Mouse (Mus musculus): ENCODE measurements around the gene Asna1. TPM values are rescaled to one million over a fixed set of nuclear protein-coding genes. Genes with fewer than 3 reads are reported as not detected.

Gene Asna1
- polyA plus RNA-seq, 1 experiment from 2014 or later, result 113 TPM

DNA sequence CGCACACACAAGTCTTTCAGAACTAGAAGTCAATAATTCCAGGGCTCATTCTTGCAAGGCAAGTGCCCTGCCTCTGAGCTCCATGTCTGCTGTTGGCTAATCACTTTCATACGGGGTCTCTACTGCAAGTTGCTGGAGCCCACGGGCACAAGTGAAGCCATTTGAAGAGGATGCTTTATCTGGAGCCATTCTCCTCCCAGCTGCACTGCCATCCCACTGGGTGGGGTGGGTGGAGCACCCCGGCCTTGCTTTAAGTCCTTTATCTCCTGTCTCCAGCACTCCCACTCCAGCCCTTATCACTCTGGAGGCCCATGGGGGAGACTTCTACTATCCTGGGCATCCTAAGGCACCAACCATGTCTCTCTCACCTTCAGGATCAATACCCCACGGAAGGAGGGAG is 54.2 kb downstream of the Asna1 start:
- H3K4me3 ChIP-seq, result peak overlapping the region; percentile 67
- ATAC-seq (ENCODE audit: extremely low read depth, insufficient number of reproducible peaks, low FRiP score, low TSS enrichment), result peak; percentile 61
- H3K4me1 ChIP-seq, result peaks cover 51% of the 10 kb centered on the region

DNA sequence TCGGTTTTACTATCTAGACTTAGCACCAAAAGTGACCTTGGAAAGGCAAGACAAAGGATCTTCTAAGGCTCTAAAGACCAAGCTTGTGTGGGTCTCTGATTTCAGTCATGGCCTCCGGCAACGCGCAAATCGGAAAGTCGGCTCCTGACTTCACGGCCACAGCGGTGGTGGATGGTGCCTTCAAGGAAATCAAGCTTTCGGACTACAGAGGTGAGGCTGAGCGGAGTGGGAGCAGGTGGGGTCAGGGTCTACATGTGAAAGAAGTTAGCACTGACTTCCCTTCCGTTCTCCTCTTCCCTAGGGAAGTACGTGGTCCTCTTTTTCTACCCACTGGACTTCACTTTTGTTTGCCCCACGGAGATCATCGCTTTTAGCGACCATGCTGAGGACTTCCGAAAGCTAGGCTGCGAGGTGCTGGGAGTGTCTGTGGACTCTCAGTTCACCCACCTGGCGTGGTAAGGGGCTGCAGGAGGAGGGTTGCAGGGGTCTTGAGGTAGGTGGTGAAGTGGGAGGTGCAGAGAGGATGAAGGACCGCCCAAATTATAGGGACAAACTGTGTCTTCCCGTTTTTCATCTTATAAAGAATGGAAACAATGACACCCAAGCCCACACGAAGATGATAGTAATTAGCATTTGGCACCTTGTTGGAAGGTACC is 54.8 kb downstream of the Asna1 start:
- no peak for ATAC-seq (ENCODE audit: extremely low read depth, insufficient number of reproducible peaks, low FRiP score, low TSS enrichment)
- Histone ChIP-seq H3K4me2 (peak overlapping the region; percentile 99), H3K4me3 (peak overlapping the region; percentile 67), H3K36me3 (peaks cover 47% of the 10 kb centered on the region), H3K27me3 (replicated peaks) (no peaks in the 10 kb centered on the region), H3K9me3 (no peaks in the 10 kb centered on the region), H3K4me1 (peaks cover 50% of the 10 kb centered on the region), H3K27ac (replicated peaks) (peak overlapping the region; percentile 88), H3K9ac (peak overlapping the region; percentile 90)
- 9% methylated on average over 21 of the region's 21 CpGs for WGBS

More for the DNA sequence above, 54.2 kb downstream of the Asna1 start:
- H3K4me2 ChIP-seq, result peak overlapping the region; percentile 99
- no peaks in the 10 kb centered on the region for H3K9me3 ChIP-seq
- peak overlapping the region; percentile 88 for H3K27ac ChIP-seq (replicated peaks)
- H3K27me3 ChIP-seq (replicated peaks), result no peaks in the 10 kb centered on the region
- WGBS, result 32% methylated on average over 5 of the region's 5 CpGs
- peak overlapping the region; percentile 90 for H3K9ac ChIP-seq
- H3K36me3 ChIP-seq, result peaks cover 49% of the 10 kb centered on the region

GRCm38 (mm10) chr8:84969241-84970134 is 55.6 kb downstream of the Asna1 start, which contains the start of the genes Gm49661, Prdx2 and Rnaseh2a:
Gene Gm49661 (minus strand): TSS chr8:84969433.
Gene Prdx2 (plus strand): TSS chr8:84969587.
Gene Rnaseh2a (minus strand): TSS chr8:84969767.
- Histone ChIP-seq H3K4me2 (peak within 1 kb of the TSS; percentile 99), H3K4me1 (peaks cover 48% of the 10 kb centered on the region), H3K9me3 (no peaks in the 10 kb centered on the region), H3K27ac (replicated peaks) (peak within 1 kb of the TSS; percentile 88), H3K27me3 (replicated peaks) (no peaks in the 10 kb centered on the region), H3K4me3 (peak within 1 kb of the TSS; percentile 67), H3K9ac (peak within 1 kb of the TSS; percentile 90), H3K36me3 (peaks cover 39% of the 10 kb centered on the region)
- under 1% methylated on average over 56 of the region's 56 CpGs for WGBS
- ATAC-seq (ENCODE audit: extremely low read depth, insufficient number of reproducible peaks, low FRiP score, low TSS enrichment), result peak; percentile 70

GRCm38 (mm10) chr8:84968650-84969049 is 56.4 kb downstream of the Asna1 start:
- 24% methylated on average over 2 of the region's 2 CpGs for WGBS
- Histone ChIP-seq H3K9me3 (no peaks in the 10 kb centered on the region), H3K4me3 (peak overlapping the region; percentile 67), H3K27ac (replicated peaks) (peak overlapping the region; percentile 88), H3K4me2 (peak overlapping the region; percentile 99), H3K9ac (peak overlapping the region; percentile 90), H3K4me1 (peaks cover 47% of the 10 kb centered on the region), H3K36me3 (peaks cover 35% of the 10 kb centered on the region), H3K27me3 (replicated peaks) (no peaks in the 10 kb centered on the region)
- ATAC-seq (ENCODE audit: extremely low read depth, insufficient number of reproducible peaks, low FRiP score, low TSS enrichment), result no peak

Small RNA genes lying within 50 kb of the gene (microRNA-seq; reads per million reads assigned to microRNA genes)
- 1.8 reads per million for gene Mir7070

Other genes starting within 250 kb of the Asna1 start
- 10.0 and 11.7 TPM in 2 replicates for gene Nfix, start 224.9 kb downstream of the Asna1 start, polyA plus RNA-seq (2015; fragmentation: Nextera tagmentation; extraction: Ambion mirVana)
- 6.3 and 6.6 TPM in 2 replicates for gene Dand5, start 202.5 kb downstream of the Asna1 start, polyA plus RNA-seq (2015; fragmentation: Nextera tagmentation; extraction: Ambion mirVana)
- gene Gadd45gip1, start 193.8 kb downstream of the Asna1 start, polyA plus RNA-seq (2015; fragmentation: Nextera tagmentation; extraction: Ambion mirVana), result 50.2 and 52.3 TPM in 2 replicates
- 108 and 123 TPM in 2 replicates for gene Rad23a, start 184.6 kb downstream of the Asna1 start, polyA plus RNA-seq (2015; fragmentation: Nextera tagmentation; extraction: Ambion mirVana)
- gene Calr, start 178.3 kb downstream of the Asna1 start, polyA plus RNA-seq (2015; fragmentation: Nextera tagmentation; extraction: Ambion mirVana), result 711 and 772 TPM in 2 replicates
- 58.3 and 63.1 TPM in 2 replicates for gene Farsa, start 168.3 kb downstream of the Asna1 start, polyA plus RNA-seq (2015; fragmentation: Nextera tagmentation; extraction: Ambion mirVana)
- 37.2 and 38.5 TPM in 2 replicates for gene Syce2, start 153.2 kb downstream of the Asna1 start, polyA plus RNA-seq (2015; fragmentation: Nextera tagmentation; extraction: Ambion mirVana)
- gene Gcdh, start 131.4 kb downstream of the Asna1 start, polyA plus RNA-seq (2015; fragmentation: Nextera tagmentation; extraction: Ambion mirVana), result 31.0 and 37.5 TPM in 2 replicates
- gene Klf1, start 123.4 kb downstream of the Asna1 start, polyA plus RNA-seq (2015; fragmentation: Nextera tagmentation; extraction: Ambion mirVana), result 4.9 and 15.6 TPM in 2 replicates
- gene Dnase2a, start 116.7 kb downstream of the Asna1 start, polyA plus RNA-seq (2015; fragmentation: Nextera tagmentation; extraction: Ambion mirVana), result 5.3 and 5.9 TPM in 2 replicates
- 0.11 and 0.19 TPM in 2 replicates for gene Mast1, start 87.9 kb downstream of the Asna1 start, polyA plus RNA-seq (2015; fragmentation: Nextera tagmentation; extraction: Ambion mirVana)
- 0.17 and 0.32 TPM in 2 replicates for gene Rtbdn, start 78.3 kb downstream of the Asna1 start, polyA plus RNA-seq (2015; fragmentation: Nextera tagmentation; extraction: Ambion mirVana)
- gene Gm49661, start 55.8 kb downstream of the Asna1 start, polyA plus RNA-seq (2015; fragmentation: Nextera tagmentation; extraction: Ambion mirVana), result not detected in 2 replicates
- gene Prdx2, start 55.7 kb downstream of the Asna1 start, polyA plus RNA-seq (2015; fragmentation: Nextera tagmentation; extraction: Ambion mirVana), result 733 and 747 TPM in 2 replicates
- gene Rnaseh2a, start 55.5 kb downstream of the Asna1 start, polyA plus RNA-seq (2015; fragmentation: Nextera tagmentation; extraction: Ambion mirVana), result 82.8 and 83.4 TPM in 2 replicates
- gene Junb, start 46.6 kb downstream of the Asna1 start, polyA plus RNA-seq (2015; fragmentation: Nextera tagmentation; extraction: Ambion mirVana), result 12.8 and 12.9 TPM in 2 replicates
- 7.2 and 7.3 TPM in 2 replicates for gene Hook2, start 34.7 kb downstream of the Asna1 start, polyA plus RNA-seq (2015; fragmentation: Nextera tagmentation; extraction: Ambion mirVana)
- gene Best2, start 10.8 kb downstream of the Asna1 start, polyA plus RNA-seq (2015; fragmentation: Nextera tagmentation; extraction: Ambion mirVana), result not detected in 2 replicates
- gene Trir, start 1.5 kb upstream of the Asna1 start, polyA plus RNA-seq (2015; fragmentation: Nextera tagmentation; extraction: Ambion mirVana), result 73.4 and 75.1 TPM in 2 replicates
- gene Tnpo2, start 11.6 kb upstream of the Asna1 start, polyA plus RNA-seq (2015; fragmentation: Nextera tagmentation; extraction: Ambion mirVana), result 23.2 and 25.3 TPM in 2 replicates
- 18.5 and 19.8 TPM in 2 replicates for gene Fbxw9, start 34.8 kb upstream of the Asna1 start, polyA plus RNA-seq (2015; fragmentation: Nextera tagmentation; extraction: Ambion mirVana)
- gene Gm5741, start 42.7 kb upstream of the Asna1 start, polyA plus RNA-seq (2015; fragmentation: Nextera tagmentation; extraction: Ambion mirVana), result 0.57 TPM in 1 of 2 replicates, not detected in the other
- 51.9 and 60.4 TPM in 2 replicates for gene Dhps, start 46.5 kb upstream of the Asna1 start, polyA plus RNA-seq (2015; fragmentation: Nextera tagmentation; extraction: Ambion mirVana)
- gene Wdr83os, start 55.5 kb upstream of the Asna1 start, polyA plus RNA-seq (2015; fragmentation: Nextera tagmentation; extraction: Ambion mirVana), result 118 and 120 TPM in 2 replicates
- gene Wdr83, start 56.0 kb upstream of the Asna1 start, polyA plus RNA-seq (2015; fragmentation: Nextera tagmentation; extraction: Ambion mirVana), result 37.7 and 38.7 TPM in 2 replicates
- gene Man2b1, start 58.0 kb upstream of the Asna1 start, polyA plus RNA-seq (2015; fragmentation: Nextera tagmentation; extraction: Ambion mirVana), result 30.5 and 31.1 TPM in 2 replicates
- 1.0 and 1.2 TPM in 2 replicates for gene Zfp791, start 97.8 kb upstream of the Asna1 start, polyA plus RNA-seq (2015; fragmentation: Nextera tagmentation; extraction: Ambion mirVana)
- gene Cks1brt, start 126.6 kb upstream of the Asna1 start, polyA plus RNA-seq (2015; fragmentation: Nextera tagmentation; extraction: Ambion mirVana), result not detected in 2 replicates
- not detected in 2 replicates for gene Olfr371, start 200.7 kb upstream of the Asna1 start, polyA plus RNA-seq (2015; fragmentation: Nextera tagmentation; extraction: Ambion mirVana)